Mouse (Mus musculus) layer of hippocampus, adult 9-11 months (tissue): ENCODE results near the gene Gm5127.
A peak's percentile ranks its signal among the peaks of the same experiment; 100 is the strongest.

Experiments
- DNase-seq: peaks from one replicate; pipeline ENCODE4 v3.0.0; 2022

Gm5127 gene

DNA sequence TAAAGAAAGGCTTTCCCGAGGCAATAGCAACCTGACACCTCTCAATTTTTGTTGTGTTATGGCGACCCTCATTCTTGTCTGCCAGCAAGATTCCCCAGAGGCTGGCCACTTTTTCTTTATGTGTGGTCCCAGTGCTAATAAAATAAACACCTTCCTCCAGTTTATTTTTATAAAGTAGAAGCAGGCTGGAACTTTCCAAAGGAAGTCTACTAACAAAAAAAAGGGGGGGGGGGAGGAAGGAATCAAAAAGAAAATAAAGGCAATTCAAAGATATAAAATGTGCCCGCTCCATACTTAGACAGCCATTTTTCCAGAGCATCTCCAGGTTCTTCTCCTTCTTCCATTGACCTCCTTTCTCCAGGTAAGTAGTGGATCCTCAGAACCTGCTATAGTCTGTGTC lies at the start of gene Gm5127:
Gene Gm5127, plus strand, starts transcription at position 301 of the 400 bp plus-strand sequence.
- no peak for DNase-seq

- DNase-seq, result no peak
Measured at GRCm38 (mm10) chrX:106536359-106536758, 46.6 kb upstream of the Gm5127 start.

DNA sequence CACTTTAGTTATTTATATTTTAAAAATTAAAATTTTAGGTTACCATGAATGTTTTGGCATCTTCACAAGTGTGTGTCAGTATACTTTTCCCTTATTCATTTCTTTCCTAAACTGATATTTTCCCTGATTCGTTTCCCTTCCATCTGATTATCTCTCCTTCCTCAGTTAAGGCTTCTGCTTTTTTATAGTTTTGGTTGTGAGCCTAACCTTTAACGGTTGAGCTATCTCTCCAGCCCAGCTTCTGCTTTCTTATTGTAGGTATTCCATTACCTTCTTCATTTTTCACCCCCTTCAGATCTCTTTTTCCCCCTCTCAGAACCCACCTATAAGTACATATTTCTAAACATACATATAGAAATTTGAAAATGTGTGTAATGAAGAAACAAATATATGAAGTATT lies 27.5 kb upstream of the Gm5127 start:
- no peak for DNase-seq

DNA sequence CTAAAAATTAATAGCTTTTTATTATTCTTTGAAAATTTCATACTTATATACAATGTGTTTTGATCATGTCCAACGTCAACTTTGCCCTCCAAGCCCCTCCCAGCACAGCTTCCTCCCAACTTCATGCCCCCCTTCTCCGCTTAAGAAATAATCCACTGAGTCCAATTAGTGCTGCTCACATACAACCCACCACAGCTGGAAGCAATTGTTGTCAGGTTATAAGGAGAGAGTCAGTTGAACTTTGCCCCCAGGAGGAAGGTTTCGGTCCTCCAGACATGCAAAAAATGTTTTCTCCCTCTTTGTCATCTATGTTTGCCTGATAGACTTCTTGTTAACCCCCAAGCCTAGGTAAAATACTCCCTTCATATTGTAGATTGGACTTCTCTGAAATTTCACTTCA lies 4.0 kb upstream of the Gm5127 start:
- DNase-seq, result no peak

DNA sequence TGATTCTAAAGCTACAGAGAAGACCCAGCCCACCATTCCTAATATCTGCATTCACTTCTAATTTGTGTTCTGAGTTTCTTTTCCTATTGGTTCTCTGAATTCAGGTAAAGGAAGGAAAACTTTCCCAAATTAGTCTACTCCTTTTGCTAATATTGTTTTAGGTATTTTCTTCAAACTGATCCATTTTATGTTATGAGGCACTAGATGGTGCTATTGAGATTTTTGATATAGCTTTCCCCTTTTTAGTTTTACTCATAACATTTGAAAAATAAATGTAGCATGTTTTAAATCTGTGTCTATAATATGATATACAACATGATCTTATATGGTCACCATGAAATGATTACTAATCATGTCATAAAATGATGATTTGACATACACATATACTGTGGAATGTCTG lies 2.6 kb upstream of the Gm5127 start:
- DNase-seq, result no peak

DNA sequence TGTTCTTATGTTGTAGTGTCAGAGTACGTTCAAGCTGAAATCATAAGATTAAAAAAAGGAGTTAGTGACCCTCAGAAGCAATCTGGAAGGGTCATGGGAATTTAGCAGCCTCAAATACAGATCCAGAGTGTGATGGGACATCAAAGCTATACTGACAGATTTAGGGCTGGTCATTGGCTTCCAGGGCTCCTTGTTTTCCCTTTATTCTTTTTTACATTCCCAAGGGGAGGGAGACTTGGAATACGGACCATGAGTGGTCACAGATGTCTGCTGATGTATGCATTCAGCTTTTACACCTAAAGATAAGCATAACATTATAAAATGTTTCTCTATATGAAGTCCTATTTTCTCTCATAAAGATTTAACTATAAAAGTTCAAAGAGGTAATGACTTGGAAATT lies 789 bp upstream of the Gm5127 start:
- no peak for DNase-seq

DNA sequence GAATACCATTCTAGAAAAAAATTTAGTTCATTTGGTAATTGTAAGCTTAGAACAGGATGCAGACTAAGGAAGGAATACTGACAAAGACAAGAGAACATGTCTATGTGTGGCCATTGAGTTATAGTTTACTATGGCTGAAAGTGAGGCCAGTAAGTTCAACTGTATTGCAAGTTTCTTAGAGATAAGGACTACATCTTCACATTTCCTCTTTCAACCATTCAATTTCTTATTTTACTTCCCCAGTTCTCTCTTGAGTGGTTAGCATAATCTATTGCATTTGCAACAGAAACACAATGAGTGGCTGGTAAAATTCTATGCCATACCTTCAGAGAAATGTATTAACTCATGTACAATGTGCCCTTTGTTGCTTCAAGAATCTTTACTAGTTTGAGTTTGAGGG lies 10.9 kb downstream of the Gm5127 start:
- no peak for DNase-seq

DNA sequence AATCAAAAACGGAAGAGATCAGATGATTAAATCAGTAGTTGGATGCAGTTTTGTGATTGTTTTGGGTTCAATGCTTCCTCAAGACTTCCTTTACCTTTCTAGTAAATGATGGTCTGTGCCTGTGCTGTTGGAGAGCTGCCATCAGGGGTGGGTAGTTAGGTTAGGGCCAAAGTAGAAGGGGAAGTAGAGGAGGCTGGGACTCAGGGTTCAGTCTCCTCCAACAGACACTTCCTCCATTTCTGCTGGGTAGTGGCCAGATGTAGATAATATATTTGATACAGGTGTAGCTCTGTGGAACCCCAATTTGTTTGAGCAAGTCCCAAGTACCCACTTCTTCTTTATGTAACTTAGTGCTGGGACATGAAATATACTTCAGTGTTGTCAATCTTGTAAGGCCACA lies 12.9 kb downstream of the Gm5127 start:
- no peak for DNase-seq

GRCm38 (mm10) chrX:106602574-106603258 lies 19.7 kb downstream of the Gm5127 start:
- no peak for DNase-seq

- DNase-seq, result peak; percentile 6
Measured at GRCm38 (mm10) chrX:106603386-106603785, 20.4 kb downstream of the Gm5127 start, which contains the start of gene Cysltr1. Gene Cysltr1 (minus strand): TSS chrX:106603679.

DNA sequence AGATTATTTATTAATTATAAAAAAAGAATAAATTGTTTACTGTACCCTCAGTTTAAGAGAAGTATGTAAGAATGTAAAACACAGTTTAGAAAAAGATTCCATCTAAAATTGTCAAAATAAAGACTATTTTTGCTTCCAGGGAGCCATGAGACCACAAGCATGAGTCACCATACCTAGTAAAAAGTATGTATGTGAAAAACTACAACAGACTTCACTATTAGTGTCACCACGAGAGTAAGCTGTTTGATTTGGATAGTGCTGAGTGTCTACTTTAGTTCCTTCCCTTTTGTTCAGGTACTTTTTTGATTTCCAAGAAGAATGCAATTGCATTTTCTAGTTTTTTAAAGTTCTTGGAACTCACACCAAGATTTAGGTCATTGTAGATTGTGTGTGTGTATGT lies 39.5 kb downstream of the Gm5127 start:
- no peak for DNase-seq

DNA sequence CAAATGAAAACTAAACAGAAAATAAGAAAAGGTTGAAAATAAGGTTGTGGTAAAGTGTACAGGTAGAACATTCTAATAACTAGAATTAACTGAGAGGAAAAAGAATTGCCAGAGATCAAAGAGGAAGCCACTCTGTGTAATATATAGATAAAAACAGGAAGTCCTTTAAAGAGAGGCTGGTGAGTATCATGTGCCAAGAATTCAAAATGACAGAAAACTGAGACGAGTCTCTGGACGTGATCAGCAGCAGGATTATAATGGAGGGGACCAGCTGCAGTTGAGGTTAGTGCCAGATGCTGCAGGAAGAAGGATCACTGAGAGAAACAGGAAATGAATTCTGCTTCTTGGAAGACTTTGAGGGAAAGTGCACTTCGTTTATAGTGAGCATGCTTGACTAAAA lies 40.7 kb downstream of the Gm5127 start:
- DNase-seq, result no peak

DNA sequence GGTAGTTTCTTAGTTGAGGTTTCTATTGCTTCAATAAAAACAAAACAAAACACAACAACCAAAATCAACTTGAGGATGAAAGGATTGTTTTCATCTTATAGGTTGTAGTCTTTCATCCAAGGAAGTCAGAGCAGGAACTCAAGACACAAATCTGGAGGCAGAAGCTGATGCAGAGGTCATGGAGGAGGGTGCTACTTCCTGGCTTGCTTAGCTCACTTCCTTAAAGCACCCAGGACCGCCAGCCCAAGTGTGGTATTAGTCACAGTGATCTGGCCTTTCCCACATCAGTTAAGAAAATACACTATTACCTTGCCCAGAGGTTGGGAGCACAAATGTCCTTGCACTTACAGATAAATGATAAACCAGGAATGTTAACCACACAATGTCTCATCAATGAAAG lies 45.5 kb downstream of the Gm5127 start:
- DNase-seq, result no peak

DNA sequence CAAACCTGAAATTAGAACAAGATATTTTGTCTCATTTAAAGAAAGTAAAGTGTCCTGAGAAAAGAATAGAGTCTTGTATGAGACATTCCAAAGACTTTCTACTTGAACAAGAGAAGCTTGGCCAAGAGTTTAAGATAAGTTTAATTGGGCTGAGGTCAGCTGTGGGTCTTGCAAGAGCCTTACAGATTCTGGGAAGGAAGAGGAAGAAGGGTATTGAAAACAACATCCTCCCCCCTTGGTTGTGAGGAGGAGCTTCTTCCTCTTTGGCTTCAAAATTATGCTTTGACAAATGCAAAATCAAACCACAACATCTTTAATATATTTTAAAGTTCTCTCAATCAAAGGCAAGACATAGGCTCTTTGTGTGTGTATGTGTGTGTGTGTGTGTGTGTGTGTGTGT lies 50.6 kb downstream of the Gm5127 start:
- DNase-seq, result no peak

- no peak for DNase-seq
Measured at GRCm38 (mm10) chrX:106634799-106635541, 52.0 kb downstream of the Gm5127 start.

- no peak for DNase-seq
Measured at GRCm38 (mm10) chrX:106662101-106662500, 79.1 kb downstream of the Gm5127 start.

DNA sequence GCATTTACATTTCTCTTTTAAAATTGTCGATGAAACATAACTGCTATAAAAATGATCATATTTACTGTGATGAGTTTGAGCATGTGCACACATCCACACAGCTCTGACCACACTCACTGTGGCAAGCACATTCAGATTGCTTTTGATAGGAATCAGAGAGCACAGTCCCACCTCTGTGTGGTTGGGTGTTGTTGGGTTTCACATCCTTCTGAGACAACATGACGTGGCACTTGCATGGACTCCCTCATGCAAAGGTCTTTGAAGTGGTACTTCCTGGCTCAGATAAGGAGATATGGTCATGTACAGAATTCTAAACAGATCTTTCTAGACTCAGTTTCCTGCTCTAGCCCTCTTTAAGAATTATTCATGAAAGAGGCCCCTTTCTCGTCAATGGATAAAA lies 121.6 kb downstream of the Gm5127 start:
- no peak for DNase-seq

DNA sequence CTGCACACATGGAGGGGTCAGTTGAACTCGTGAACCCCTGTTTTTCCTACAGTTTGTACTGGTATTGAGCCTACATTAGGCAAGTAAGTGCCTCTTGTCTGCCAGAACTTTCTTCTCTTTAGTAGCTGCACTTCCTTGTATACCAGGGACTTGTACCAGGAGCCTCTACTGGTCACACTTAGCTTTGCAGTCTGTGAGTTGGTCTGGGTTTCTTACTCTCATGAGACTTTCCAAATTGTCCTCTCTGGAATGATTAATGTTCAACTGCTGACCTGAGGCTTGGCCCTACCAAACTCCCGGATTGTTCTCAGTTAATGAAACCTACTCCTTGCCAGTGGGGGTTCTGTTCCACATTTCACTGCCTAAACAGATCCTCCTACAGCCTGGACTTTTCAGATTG lies 134.2 kb downstream of the Gm5127 start:
- no peak for DNase-seq

DNA sequence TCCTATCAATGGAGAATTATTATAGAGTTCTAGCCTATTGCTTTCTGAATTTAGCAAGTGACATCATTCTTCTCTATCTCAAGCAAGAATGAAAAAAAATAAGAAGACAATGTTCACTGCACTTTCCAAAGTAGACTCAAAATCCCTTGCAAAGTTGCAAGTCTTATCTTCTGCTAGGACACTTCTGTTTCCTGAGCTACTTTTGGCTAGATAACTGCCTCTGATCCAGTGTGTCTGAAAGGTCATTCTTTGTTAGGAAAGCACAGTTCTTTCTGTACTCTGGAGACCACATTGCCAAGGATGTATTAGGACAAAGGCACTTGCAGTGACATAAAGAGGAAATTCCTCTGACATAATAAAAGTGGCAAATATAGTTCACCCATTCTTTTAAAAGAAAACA lies 159.3 kb downstream of the Gm5127 start:
- DNase-seq, result no peak

GRCm38 (mm10) chrX:106755272-106755671 lies 172.3 kb downstream of the Gm5127 start:
- DNase-seq, result no peak
